Mouse (Mus musculus) heart, embryonic 12.5 days (tissue): ENCODE measurements around the gene Ctf1. TPM values are rescaled to one million over a fixed set of nuclear protein-coding genes. Genes with fewer than 3 reads are reported as not detected.
"Not testable (repeated sequence)": the region's sequence is repeated elsewhere in the genome, so short reads cannot be mapped to it uniquely, and the experiment has no call there.

Source experiments
- ATAC-seq: fragments of 200-750 bp; cut with Nextera tagmentation; 2 replicates; pipeline ENCODE4 v1.8.0; 2017; ENCODE audit warnings: moderate TSS enrichment, moderate library complexity; ENCODE audit not compliant: insufficient number of reproducible peaks, low FRiP score
- H3K27ac ChIP-seq: fragments of 300-500 bp; sonication (generic); 2 replicates; pipeline ENCODE4 v1.5.1; 2016; ENCODE audit warnings: mild to moderate bottlenecking, moderate library complexity; ENCODE audit not compliant: poor library complexity, severe bottlenecking
- H3K27me3 ChIP-seq: fragments of 300-500 bp; sonication (generic); replicated peaks from 2 replicates; pipeline ENCODE4 v1.6.1; 2016; ENCODE audit warnings: mild to moderate bottlenecking, moderate library complexity
- H3K36me3 ChIP-seq: fragments of 300-500 bp; sonication (generic); 2 replicates; pipeline ENCODE4 v1.6.1; 2016; ENCODE audit warnings: mild to moderate bottlenecking, moderate library complexity
- H3K4me1 ChIP-seq: fragments of 300-500 bp; sonication (generic); replicated peaks from 2 replicates; pipeline ENCODE4 v1.6.1; 2016; ENCODE audit warnings: mild to moderate bottlenecking
- H3K4me2 ChIP-seq: fragments of 300-500 bp; sonication (generic); 2 replicates; pipeline ENCODE4 v1.6.1; 2016; ENCODE audit warnings: mild to moderate bottlenecking, moderate library complexity
- H3K4me3 ChIP-seq: fragments of 300-500 bp; sonication (generic); 2 replicates; pipeline ENCODE4 v1.5.1; 2016; ENCODE audit warnings: mild to moderate bottlenecking
- H3K9ac ChIP-seq: fragments of 300-500 bp; sonication (generic); 2 replicates; pipeline ENCODE4 v1.6.1; 2016; ENCODE audit warnings: mild to moderate bottlenecking, moderate library complexity
- H3K9me3 ChIP-seq: fragments of 300-500 bp; sonication (generic); replicated peaks from 2 replicates; pipeline ENCODE4 v1.6.1; 2016; ENCODE audit warnings: mild to moderate bottlenecking, moderate library complexity
- WGBS: fragments of 180-500 bp; shearing (Covaris S2); methylation state at CpG from one replicate; pipeline ENCODE4 v1.1.7; 2016; 5-methylcytosine and 5-hydroxymethylcytosine counted together
- polyA plus RNA-seq: library from polyadenylated mRNA; unstranded; fragments of >200 nt; fragmentation: Nextera tagmentation; extraction: Ambion mirVana; gene quantifications from 2 replicates; pipeline ENCODE4 v1.2.1, GENCODE M21; 2016

Ctf1 gene
- polyA plus RNA-seq, 1 experiment from 2014 or later = 4.3 TPM

GRCm38 (mm10) chr7:127693730-127694129, 18.8 kb upstream of the Ctf1 start:
- H3K27ac ChIP-seq, H3K27me3 ChIP-seq, ATAC-seq, H3K4me2 ChIP-seq, H3K9me3 ChIP-seq, H3K9ac ChIP-seq, H3K4me3 ChIP-seq, H3K36me3 ChIP-seq: not testable (repeated sequence)
- WGBS = 78% methylated on average over 7 of the region's 7 CpGs
- peaks cover 27% of the 10 kb centered on the region for H3K4me1 ChIP-seq

- H3K9me3 ChIP-seq = no peaks in the 10 kb centered on the region
- no peaks in the 10 kb centered on the region for H3K4me1 ChIP-seq
- H3K9ac ChIP-seq = no peak overlapping the region
- no peak overlapping the region for H3K27ac ChIP-seq
- H3K4me2 ChIP-seq = no peak overlapping the region
- peaks cover 32% of the 10 kb centered on the region for H3K36me3 ChIP-seq
- no peaks in the 10 kb centered on the region for H3K27me3 ChIP-seq
- WGBS = 71% methylated on average over 6 of the region's 6 CpGs
- H3K4me3 ChIP-seq = no peak overlapping the region
- no peak for ATAC-seq
Measured at GRCm38 (mm10) chr7:127698986-127699385, 13.6 kb upstream of the Ctf1 start.

GRCm38 (mm10) chr7:127700712-127701331, 11.7 kb upstream of the Ctf1 start:
- no peak for ATAC-seq
- no peaks in the 10 kb centered on the region for H3K4me1 ChIP-seq
- H3K27ac ChIP-seq = no peak overlapping the region
- no peak overlapping the region for H3K4me3 ChIP-seq
- H3K27me3 ChIP-seq = no peaks in the 10 kb centered on the region
- H3K4me2 ChIP-seq = no peak overlapping the region
- peaks cover 46% of the 10 kb centered on the region for H3K36me3 ChIP-seq
- H3K9me3 ChIP-seq = no peaks in the 10 kb centered on the region
- H3K9ac ChIP-seq = no peak overlapping the region
- whole genome bisulfite sequencing = 66% methylated on average over 3 of the region's 3 CpGs

GRCm38 (mm10) chr7:127703561-127704178, 8.9 kb upstream of the Ctf1 start:
- no peak overlapping the region for H3K4me2 ChIP-seq
- H3K27me3 ChIP-seq = no peaks in the 10 kb centered on the region
- H3K4me3 ChIP-seq = no peak overlapping the region
- H3K4me1 ChIP-seq = peaks cover 11% of the 10 kb centered on the region
- H3K9me3 ChIP-seq = no peaks in the 10 kb centered on the region
- H3K36me3 ChIP-seq = peaks cover 54% of the 10 kb centered on the region
- no peak for ATAC-seq
- WGBS = 87% methylated on average over 8 of the region's 8 CpGs
- no peak overlapping the region for H3K9ac ChIP-seq
- H3K27ac ChIP-seq = no peak overlapping the region

GRCm38 (mm10) chr7:127704598-127704997, 7.9 kb upstream of the Ctf1 start:
- no peak for ATAC-seq
- no peak overlapping the region for H3K4me2 ChIP-seq
- H3K4me1 ChIP-seq = peaks cover 17% of the 10 kb centered on the region
- H3K9me3 ChIP-seq = no peaks in the 10 kb centered on the region
- H3K4me3 ChIP-seq = no peak overlapping the region
- H3K27me3 ChIP-seq = no peaks in the 10 kb centered on the region
- H3K27ac ChIP-seq = no peak overlapping the region
- no peak overlapping the region for H3K9ac ChIP-seq
- 82% methylated on average over 6 of the region's 6 CpGs for WGBS
- H3K36me3 ChIP-seq = peaks cover 50% of the 10 kb centered on the region

GRCm38 (mm10) chr7:127705706-127706105, 6.8 kb upstream of the Ctf1 start:
- H3K9me3 ChIP-seq = no peaks in the 10 kb centered on the region

GRCm38 (mm10) chr7:127707045-127707956, 5.2 kb upstream of the Ctf1 start:
- no peaks in the 10 kb centered on the region for H3K27me3 ChIP-seq
- H3K9me3 ChIP-seq = no peaks in the 10 kb centered on the region
- H3K4me1 ChIP-seq = peaks cover 22% of the 10 kb centered on the region
- 26% methylated on average over 22 of the region's 22 CpGs for WGBS
- peak overlapping the region; percentile 82 for H3K9ac ChIP-seq
- H3K4me3 ChIP-seq = peak overlapping the region; percentile 74
- peak overlapping the region; percentile 97 for H3K27ac ChIP-seq
- H3K36me3 ChIP-seq = peaks cover 39% of the 10 kb centered on the region
- H3K4me2 ChIP-seq = peak overlapping the region; percentile 72
- no peak for ATAC-seq

More at GRCm38 (mm10) chr7:127705706-127706105, 6.8 kb upstream of the Ctf1 start:
- H3K9ac ChIP-seq = no peak overlapping the region
- no peak overlapping the region for H3K4me3 ChIP-seq
- ATAC-seq = no peak
- peaks cover 42% of the 10 kb centered on the region for H3K36me3 ChIP-seq
- no peak overlapping the region for H3K27ac ChIP-seq
- no peaks in the 10 kb centered on the region for H3K27me3 ChIP-seq
- H3K4me1 ChIP-seq = peaks cover 17% of the 10 kb centered on the region
- WGBS = 82% methylated on average over 4 of the region's 4 CpGs
- no peak overlapping the region for H3K4me2 ChIP-seq

- Histone ChIP-seq H3K27ac (peak overlapping the region; percentile 97), H3K4me1 (peaks cover 28% of the 10 kb centered on the region), H3K4me2 (peak overlapping the region; percentile 72), H3K9me3 (no peaks in the 10 kb centered on the region), H3K27me3 (no peaks in the 10 kb centered on the region), H3K36me3 (peaks cover 36% of the 10 kb centered on the region), H3K9ac (peak overlapping the region; percentile 82), H3K4me3 (peak overlapping the region; percentile 74)
- ATAC-seq = no peak
- WGBS = under 1% methylated on average over 5 of the region's 5 CpGs
Measured at GRCm38 (mm10) chr7:127707957-127708206, 4.7 kb upstream of the Ctf1 start.

- Histone ChIP-seq H3K9me3 (no peaks in the 10 kb centered on the region), H3K4me1 (peaks cover 29% of the 10 kb centered on the region), H3K27ac (peak within 1 kb of the TSS; percentile 97), H3K4me3 (peak within 1 kb of the TSS; percentile 74), H3K4me2 (peak within 1 kb of the TSS; percentile 72), H3K9ac (peak within 1 kb of the TSS; percentile 82), H3K27me3 (no peaks in the 10 kb centered on the region), H3K36me3 (peaks cover 31% of the 10 kb centered on the region)
- WGBS = under 1% methylated on average over 84 of the region's 90 CpGs
- ATAC-seq = peak; percentile 94
Measured at GRCm38 (mm10) chr7:127708207-127709078, 4.1 kb upstream of the Ctf1 start, which contains the start of gene Bcl7c. Gene Bcl7c (minus strand): TSS chr7:127708933.

- no peaks in the 10 kb centered on the region for H3K27me3 ChIP-seq
- no peak for ATAC-seq
- peaks cover 29% of the 10 kb centered on the region for H3K4me1 ChIP-seq
- peak overlapping the region; percentile 72 for H3K4me2 ChIP-seq
- H3K36me3 ChIP-seq = peaks cover 21% of the 10 kb centered on the region
- no peak overlapping the region; the same call in 1 of the 2 replicates for H3K9ac ChIP-seq
- peak overlapping the region; percentile 74 for H3K4me3 ChIP-seq
- H3K9me3 ChIP-seq = no peaks in the 10 kb centered on the region
- no peak overlapping the region for H3K27ac ChIP-seq
- WGBS = 76% methylated on average over 5 of the region's 5 CpGs
Measured at GRCm38 (mm10) chr7:127709261-127709979, 3.1 kb upstream of the Ctf1 start.
